In the genomic region with DNA sequence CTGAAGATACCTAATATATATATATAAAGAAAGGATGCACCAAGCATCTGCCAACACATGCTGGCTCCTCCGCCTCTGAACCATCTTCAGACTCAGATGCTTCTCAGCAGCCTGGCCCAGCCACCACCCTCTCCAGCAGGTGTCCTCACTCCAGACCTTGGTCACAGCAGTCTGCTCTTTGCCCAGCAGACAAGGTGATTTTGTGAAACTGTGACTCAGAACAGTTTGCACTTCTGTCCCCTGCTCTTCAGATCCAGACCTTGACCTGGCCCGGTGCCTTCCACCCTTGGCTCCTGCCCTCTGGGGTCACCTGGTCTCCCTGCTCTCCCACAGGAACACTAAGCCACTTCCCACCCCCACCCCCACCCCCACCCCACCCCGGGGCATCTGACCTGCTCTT, we compare ENCODE assay signal across 16 mouse cellular contexts. TPM values are rescaled to one million over a fixed set of nuclear protein-coding genes. Genes with fewer than 3 reads are reported as not detected.
DNase-seq lines count a peak whose midpoint lies in the region; ATAC-seq and TF ChIP-seq lines count a peak whose summit lies in the region.
"Had no signal": no experiment of that assay in that cellular context is flagged by ENCODE, and none has a peak within 500 bp of the region (broad histone marks: within the 10 kb centered on the region; RNA-seq: fewer than 3 reads in every experiment).

No protein-coding gene starts in this region.

- H3K4me1 ChIP-seq in liver, embryonic 12.5 days = peaks cover 42% of the 10 kb centered on the region
- peaks cover 6 to 16% of the 10 kb centered on the region in 2 experiments; a peak in 3 of 4 replicates for H3K4me1 ChIP-seq in ES-E14 (ENCODE audit: control insufficient read depth in 2 of 2, insufficient read depth in 2 of 2, low read length in 2 of 2, poor library complexity in 1 of 2)
- H3K4me1 ChIP-seq in limb, embryonic 10.5 days = peaks cover 20% of the 10 kb centered on the region

- H3K4me3 ChIP-seq in liver, embryonic 12.5 days = no peak overlapping the region
- no peak overlapping the region for H3K4me3 ChIP-seq in ES-E14 (ENCODE audit: insufficient read depth in 1 of 2, low read depth in 1 of 2, low read length in 2 of 2, poor library complexity in 1 of 2, severe bottlenecking in 1 of 2)
- no peak overlapping the region for H3K4me3 ChIP-seq in limb, embryonic 10.5 days
- H3K4me3 ChIP-seq: forebrain, embryonic 12.5 days; heart, embryonic 13.5 days; midbrain, embryonic 13.5 days had no signal

- H3K4me2 ChIP-seq in liver, embryonic 12.5 days = no peak overlapping the region
- H3K4me2 ChIP-seq: forebrain, embryonic 12.5 days; heart, embryonic 13.5 days; lung, embryonic 14.5 days; midbrain, embryonic 13.5 days had no signal

- WGBS in liver, embryonic 12.5 days (ENCODE audit: insufficient replicate concordance) = 44% methylated on average over 3 of the region's 3 CpGs
- WGBS in limb, embryonic 10.5 days = 60% methylated on average over 3 of the region's 3 CpGs

- no peak overlapping the region for H3K27ac ChIP-seq in liver, embryonic 12.5 days
- peak overlapping the region; percentile 77; the same call in 1 of the 2 replicates for H3K27ac ChIP-seq in ES-E14 (ENCODE audit: insufficient read depth, low read depth, low read length, poor library complexity, severe bottlenecking)
- 0 out of 2 replicates have a peak overlapping the region, but pooled peaks have one; percentile 6 for H3K27ac ChIP-seq in limb, embryonic 10.5 days
- H3K27ac ChIP-seq: forebrain, embryonic 12.5 days; heart, embryonic 13.5 days; midbrain, embryonic 13.5 days had no signal

- in situ Hi-C loops in ES-E14 (cut with MboI; ENCODE audit: low sequenced_read_pairs in 2 of 2, unreplicated experiment in 2 of 2) = no loop called here

- DNase-seq in liver = peak; percentile 42
- no peak for DNase-seq in ES-E14 (ENCODE audit: low read depth, low spot score)
- no peak for DNase-seq in limb, embryonic 10.5 days (ENCODE audit: low spot score)
- peak; percentile 86 for DNase-seq in yolk sac, embryonic 10.5 days (ENCODE audit: low spot score)
- no peak for DNase-seq in cerebellum, postnatal 14 days
- no peak for DNase-seq in left cerebral cortex, adult 18-20 months (ENCODE audit: low spot score in 2 of 2)
- DNase-seq: adrenal gland, adult 2 months; cerebellum, adult 9-10 months; layer of hippocampus, adult 9-11 months; lung, embryonic 14.5 days; right cerebral cortex, postnatal 14 days had no signal

- H3K27me3 ChIP-seq in liver, embryonic 12.5 days (replicated peaks) = no peaks in the 10 kb centered on the region; the same call in 1 of the 2 replicates
- H3K27me3 ChIP-seq in limb, embryonic 10.5 days (ENCODE audit: low read depth, poor library complexity, severe bottlenecking) = no peaks in the 10 kb centered on the region
- H3K27me3 ChIP-seq: forebrain, embryonic 12.5 days; heart, embryonic 13.5 days; midbrain, embryonic 13.5 days had no signal

- no peaks in the 10 kb centered on the region for H3K9me3 ChIP-seq in liver, embryonic 12.5 days (replicated peaks)
- no peaks in the 10 kb centered on the region for H3K9me3 ChIP-seq in ES-E14 (ENCODE audit: control insufficient read depth, insufficient read depth, low read depth, low read length)
- H3K9me3 ChIP-seq in limb, embryonic 10.5 days (replicated peaks) = no peaks in the 10 kb centered on the region
- H3K9me3 ChIP-seq: forebrain, embryonic 12.5 days; heart, embryonic 13.5 days; midbrain, embryonic 13.5 days had no signal

- ATAC-seq in liver, embryonic 12.5 days = no peak
- ATAC-seq: inflammation-experienced regulatory T-cells, adult 6 months; midbrain, embryonic 13.5 days had no signal

- no peak overlapping the region for H3K9ac ChIP-seq in liver, embryonic 12.5 days
- peak overlapping the region; percentile 79; the same call in 1 of the 2 replicates for H3K9ac ChIP-seq in ES-E14 (ENCODE audit: insufficient read depth, low read depth, low read length, poor library complexity, severe bottlenecking)
- H3K9ac ChIP-seq: forebrain, embryonic 12.5 days; heart, embryonic 13.5 days; lung, embryonic 14.5 days; midbrain, embryonic 13.5 days had no signal

- H3K36me3 ChIP-seq in liver, embryonic 12.5 days = no peaks in the 10 kb centered on the region
- H3K36me3 ChIP-seq in ES-E14 (ENCODE audit: control insufficient read depth, insufficient read depth, low read length, poor library complexity, severe bottlenecking) = peaks cover 8% of the 10 kb centered on the region
- no peaks in the 10 kb centered on the region for H3K36me3 ChIP-seq in limb, embryonic 10.5 days
- H3K36me3 ChIP-seq: forebrain, embryonic 12.5 days; heart, embryonic 13.5 days; midbrain, embryonic 13.5 days had no signal

TF ChIP-seq in ES-E14, 5 proteins besides CTCF, POLR2A, EP300 and RAD21:
- TF ChIP-seq ZC3H11A (IDR thresholded peaks at IDR 0.05; ENCODE audit: borderline replicate concordance, low read depth, low read length) (0 out of 2 replicates have a peak, but pooled peaks have one; percentile 5), HCFC1 (IDR thresholded peaks at IDR 0.05; ENCODE audit: borderline replicate concordance, insufficient read depth, low read length) (no peak)

RNA-seq across cellular contexts. Expression of a gene that starts 3.5 kb away (rescaled TPM):
- polyA plus RNA-seq in liver, embryonic 12.5 days (2016; fragmentation: Nextera tagmentation; extraction: Ambion mirVana) = 3.6 and 4.0 TPM in 2 replicates
- 9.6 and 15.5 TPM in 2 replicates for total RNA-seq in ES-E14 (2012; rRNA removed)
- polyA plus RNA-seq in limb, embryonic 10.5 days (2016; fragmentation: Nextera tagmentation; extraction: Ambion mirVana) = 5.8 and 8.4 TPM in 2 replicates
- total RNA-seq in left cerebral cortex, adult 18-20 months (2021) = 1 to 10 TPM; 4.7 to 6.9 TPM

RNA-seq across cellular contexts. Expression of a gene that starts 21.2 kb away (rescaled TPM):
- 1.9 and 2.0 TPM in 2 replicates for polyA plus RNA-seq in liver, embryonic 12.5 days (2016; fragmentation: Nextera tagmentation; extraction: Ambion mirVana)
- total RNA-seq in ES-E14 (2012; rRNA removed) = 28.9 and 40.2 TPM in 2 replicates
- polyA plus RNA-seq in limb, embryonic 10.5 days (2016; fragmentation: Nextera tagmentation; extraction: Ambion mirVana) = 4.6 and 6.1 TPM in 2 replicates
- 1 to 10 TPM; 5.8 to 6.1 TPM for total RNA-seq in left cerebral cortex, adult 18-20 months (2021)

RNA-seq across cellular contexts. Expression of a gene that starts 32.2 kb away (rescaled TPM):
- polyA plus RNA-seq in liver, embryonic 12.5 days (2016; fragmentation: Nextera tagmentation; extraction: Ambion mirVana) = 123 and 128 TPM in 2 replicates
- total RNA-seq in ES-E14 (2012; rRNA removed) = 105 and 112 TPM in 2 replicates
- 188 and 199 TPM in 2 replicates for polyA plus RNA-seq in limb, embryonic 10.5 days (2016; fragmentation: Nextera tagmentation; extraction: Ambion mirVana)
- 10 to 100 TPM; 15.4 to 16.5 TPM for total RNA-seq in left cerebral cortex, adult 18-20 months (2021)

Comparison
In these comparisons a context has a peak if more than half of its experiments do, and no peak if none do; other contexts are left out.
1. DNase-seq: peak in liver (single experiment) and yolk sac, embryonic 10.5 days (single experiment); none in ES-E14 (single experiment), limb, embryonic 10.5 days (single experiment), cerebellum, postnatal 14 days (0 of 2) and left cerebral cortex, adult 18-20 months (0 of 2).